Mouse (Mus musculus) c-Kit-negative CD71-positive TER-119-positive erythroid progenitor cells, embryonic 14.5 days (primary cell): ENCODE data around the gene Tmem82.

ENCODE experiments used
- DNase-seq: peaks from one replicate; pipeline ENCODE4 v3.0.0-alpha.2; 2013; ENCODE audit warnings: low read depth, low spot score

Gene Tmem82

DNA sequence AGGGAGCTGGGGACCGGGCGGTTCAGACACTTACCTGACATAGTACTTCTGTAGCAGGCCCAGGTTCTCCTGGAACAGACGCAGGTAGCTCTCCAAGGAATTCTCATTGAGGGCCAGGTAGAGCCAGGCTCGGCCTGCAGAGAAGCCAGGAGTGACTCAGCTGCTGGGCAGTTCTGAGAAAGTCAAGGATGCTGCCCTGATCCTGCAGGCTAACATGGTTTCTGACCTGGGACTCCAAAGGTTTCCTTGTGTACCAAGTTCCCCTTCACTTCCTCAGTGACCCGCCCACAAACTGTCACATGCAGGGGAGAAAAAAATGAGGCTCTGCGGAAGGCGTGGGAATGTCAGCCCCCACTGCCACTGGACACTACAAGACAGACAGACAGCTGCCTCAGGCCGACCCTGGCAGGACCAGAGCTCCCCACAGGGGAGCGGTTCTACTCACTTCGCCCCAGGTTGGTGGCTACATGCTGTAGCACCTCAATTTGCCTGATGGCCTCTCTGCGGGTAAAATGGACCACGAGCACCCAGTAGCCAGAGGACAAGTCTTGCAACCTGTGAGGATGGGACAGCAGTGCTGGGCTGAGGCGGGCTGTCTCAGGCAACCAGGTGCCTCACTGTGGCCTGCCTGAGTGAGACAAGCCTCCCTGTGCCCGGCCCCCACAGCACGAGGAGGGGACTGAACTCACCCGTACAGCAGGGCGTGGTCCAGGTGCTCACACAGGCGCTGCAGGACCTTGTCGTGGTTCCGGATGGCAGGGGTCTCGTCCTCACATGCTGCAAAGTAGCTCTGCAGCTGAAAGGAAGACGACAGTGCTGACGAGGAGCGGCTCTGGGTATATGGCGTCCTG, 23.8 kb upstream of the Tmem82 start:
- DNase-seq = no peak

GRCm38 (mm10) chr4:141641353-141641771, 22.9 kb upstream of the Tmem82 start:
- DNase-seq = no peak

DNA sequence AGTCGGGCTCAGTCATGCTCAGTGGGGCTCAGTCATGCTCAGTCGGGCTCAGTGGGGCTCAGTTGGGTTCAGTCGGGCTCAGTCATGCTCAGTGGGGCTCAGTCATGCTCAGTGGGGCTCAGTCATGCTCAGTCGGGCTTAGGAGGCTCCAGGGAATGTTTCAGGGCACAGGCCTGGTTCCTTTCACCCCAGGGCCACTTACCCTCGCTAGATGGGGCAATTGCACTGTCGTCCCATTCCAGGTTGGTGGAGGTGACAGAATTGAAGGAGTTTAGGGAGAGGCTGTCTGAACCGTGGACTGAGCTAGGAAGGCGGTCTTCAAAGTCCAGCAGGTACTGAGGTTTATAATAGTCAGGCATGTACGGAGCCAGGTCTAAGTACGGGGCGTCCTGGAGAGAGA, 21.0 kb upstream of the Tmem82 start:
- no peak for DNase-seq

GRCm38 (mm10) chr4:141636693-141637092, 18.3 kb upstream of the Tmem82 start:
- DNase-seq = no peak

DNA sequence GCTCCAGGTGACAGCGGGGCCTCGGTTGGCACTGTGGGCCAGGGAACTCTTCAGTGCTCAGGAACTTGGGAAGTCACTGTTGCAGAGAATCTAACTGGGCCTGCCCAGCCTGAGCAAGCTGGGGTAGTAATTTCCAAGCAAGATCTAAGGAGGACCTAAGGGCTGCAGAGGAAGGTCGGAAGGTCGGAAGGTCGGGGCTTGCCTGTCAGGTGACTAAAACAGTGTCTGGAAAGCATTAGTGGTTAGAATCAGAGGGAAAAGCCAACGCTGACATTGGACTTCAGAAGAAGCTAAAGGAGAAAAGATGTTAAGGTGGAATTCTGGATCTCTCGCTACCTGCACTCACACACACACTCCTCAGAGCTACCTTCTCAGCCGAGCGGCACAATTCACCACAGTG, 17.6 kb upstream of the Tmem82 start:
- no peak for DNase-seq

DNA sequence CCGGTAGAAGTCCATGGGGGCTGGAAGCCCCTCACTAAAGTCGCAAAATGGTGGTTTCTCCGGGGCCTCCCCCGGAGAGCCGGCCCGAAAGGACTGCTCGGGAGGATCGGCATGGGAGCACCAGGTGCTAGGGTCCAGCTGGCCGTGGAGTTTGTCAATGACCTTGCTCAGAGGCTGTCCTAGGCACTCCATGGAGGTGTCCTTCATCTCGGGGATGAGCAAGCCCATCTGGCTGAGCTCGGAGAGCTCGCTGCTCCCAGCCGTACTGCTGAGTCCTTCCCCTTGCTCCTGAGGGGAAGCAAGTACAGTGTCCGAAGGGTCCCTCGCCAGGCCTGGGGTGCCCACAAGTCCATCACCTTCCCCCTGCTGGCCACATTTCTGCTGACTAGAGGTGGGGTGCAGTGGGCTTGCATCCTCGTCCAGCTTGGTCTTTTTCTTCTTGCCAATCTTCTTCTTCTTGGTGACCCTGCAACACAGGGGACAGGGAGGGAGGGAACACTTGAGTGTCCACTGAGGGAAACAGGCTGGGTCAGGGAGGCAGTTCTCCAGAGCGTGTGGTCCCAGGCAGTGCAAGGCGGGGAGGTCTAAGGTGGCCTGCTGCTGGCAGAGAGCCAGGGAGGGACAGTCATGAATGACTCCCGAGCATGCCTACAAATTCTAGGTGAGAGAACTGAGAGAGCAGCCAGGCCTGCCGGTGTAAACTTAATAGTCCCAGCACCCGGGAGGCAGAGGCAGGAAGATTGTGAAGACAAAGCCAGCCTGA, 13.9 kb upstream of the Tmem82 start:
- no peak for DNase-seq

DNA sequence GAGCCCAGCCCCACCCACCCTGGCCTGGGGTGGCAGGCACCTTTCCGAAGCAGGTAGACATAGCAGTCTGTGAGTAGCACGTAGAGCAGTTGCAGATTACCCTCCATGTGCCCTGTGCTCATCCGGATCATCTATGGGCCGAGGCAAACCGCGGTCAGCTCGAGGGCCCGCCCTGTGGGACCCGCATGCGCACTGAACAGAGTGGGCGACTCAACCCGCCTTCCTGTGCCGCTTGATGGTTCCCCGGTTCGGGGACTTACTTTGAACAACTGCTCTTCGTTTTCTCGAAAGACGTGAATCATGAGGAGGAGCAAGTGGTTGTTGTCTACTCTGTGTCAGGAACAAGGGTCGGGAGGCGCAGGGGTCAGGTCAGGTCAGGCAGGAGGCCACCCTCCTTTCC, 12.8 kb upstream of the Tmem82 start:
- DNase-seq = no peak

DNA sequence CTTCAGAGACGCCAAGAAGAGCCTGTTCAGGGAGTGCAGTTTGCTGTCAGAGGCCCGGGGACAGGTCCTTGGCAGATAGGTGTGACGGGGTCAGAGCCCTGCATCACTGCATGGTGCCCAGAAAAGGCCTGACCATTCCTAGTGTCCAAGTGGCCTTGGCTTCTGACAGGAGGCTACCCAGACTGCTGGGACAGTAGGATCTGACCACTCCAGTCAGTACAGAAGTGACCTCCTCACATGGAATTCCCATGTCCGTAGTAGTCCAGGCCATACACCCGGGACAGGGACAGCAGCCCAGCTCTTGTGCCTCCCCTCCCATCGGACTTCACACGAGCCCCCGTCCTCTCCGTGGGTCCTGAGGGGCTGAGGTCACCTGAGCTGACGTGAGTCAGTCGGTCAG, 11.6 kb upstream of the Tmem82 start:
- DNase-seq = no peak

DNA sequence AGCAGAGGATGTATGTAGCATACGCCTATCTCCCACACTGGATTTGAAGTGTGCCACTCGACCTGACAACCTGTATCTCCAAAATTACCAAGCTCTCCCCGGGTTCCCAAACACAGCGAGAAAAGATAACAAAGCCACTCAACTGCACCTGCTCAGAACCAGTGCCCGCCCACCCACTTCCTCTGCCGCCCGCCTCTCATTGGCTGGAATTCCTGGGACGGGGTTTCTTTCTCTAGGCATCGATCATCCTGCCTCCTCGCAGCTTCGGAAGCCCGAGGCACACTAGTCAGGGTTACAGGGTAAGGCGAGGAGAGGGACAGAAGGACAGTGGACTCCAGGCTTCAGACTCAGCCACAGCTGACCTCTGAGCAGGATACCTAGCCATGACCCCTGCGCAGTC, 10.2 kb upstream of the Tmem82 start:
- no peak for DNase-seq

DNA sequence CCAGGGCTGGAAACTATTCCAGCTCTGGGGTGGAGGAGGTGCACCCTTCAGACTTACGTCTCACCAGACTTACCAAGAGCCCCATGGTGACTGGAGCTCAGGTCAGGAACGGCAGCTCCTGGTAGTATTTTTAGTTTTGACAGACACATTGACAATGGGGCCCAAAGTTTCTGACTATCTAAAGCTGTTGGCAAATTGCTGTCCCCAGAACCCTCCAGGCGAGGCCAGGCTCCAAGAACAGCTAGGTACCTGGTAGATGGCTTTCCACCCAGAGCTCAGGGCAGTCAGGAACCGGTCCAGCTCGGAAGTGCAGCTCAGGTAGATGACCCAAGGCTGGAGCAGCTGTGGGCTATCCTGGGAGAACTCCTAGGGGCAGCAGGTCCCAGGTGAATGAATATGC, 9.1 kb upstream of the Tmem82 start:
- no peak for DNase-seq

DNA sequence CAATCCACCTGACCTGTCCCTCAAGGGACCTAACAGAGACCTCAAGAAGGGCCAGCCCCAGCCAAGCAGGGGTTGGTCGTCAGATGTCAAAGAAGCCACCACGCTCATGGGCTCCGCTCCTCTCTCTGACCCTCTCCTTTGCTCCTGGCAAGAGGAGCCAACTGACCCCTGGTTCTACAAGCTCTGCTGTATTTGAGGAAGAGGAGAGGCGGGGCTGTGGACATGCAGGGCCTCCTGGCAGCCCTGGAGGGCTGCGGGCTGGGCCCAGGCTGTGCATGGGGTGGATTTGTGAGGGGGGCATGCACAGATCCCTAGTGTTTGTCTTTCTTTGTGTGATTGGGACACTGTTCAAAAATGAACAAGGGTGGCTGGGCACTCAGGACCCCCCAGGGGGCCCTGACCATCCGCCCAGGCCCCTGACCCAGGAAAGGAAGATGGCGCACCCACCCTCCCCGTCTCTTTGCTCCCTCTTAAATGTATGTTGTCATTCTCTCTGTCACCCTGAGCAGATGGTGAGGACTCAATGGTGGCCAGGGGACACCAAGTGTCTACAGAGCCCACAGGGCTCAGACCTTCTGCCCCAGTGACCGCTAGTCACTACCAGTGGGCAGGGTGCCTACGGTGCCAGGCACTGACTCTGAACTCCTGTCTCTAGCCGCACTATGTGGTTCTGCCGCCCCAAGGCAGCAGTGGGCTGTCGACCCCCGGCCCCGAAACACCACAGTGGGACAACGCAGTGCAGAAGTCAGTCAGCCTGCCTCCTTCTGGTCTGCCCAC, 7.5 kb upstream of the Tmem82 start:
- DNase-seq = no peak

GRCm38 (mm10) chr4:141624983-141625773, 6.7 kb upstream of the Tmem82 start:
- no peak for DNase-seq

DNA sequence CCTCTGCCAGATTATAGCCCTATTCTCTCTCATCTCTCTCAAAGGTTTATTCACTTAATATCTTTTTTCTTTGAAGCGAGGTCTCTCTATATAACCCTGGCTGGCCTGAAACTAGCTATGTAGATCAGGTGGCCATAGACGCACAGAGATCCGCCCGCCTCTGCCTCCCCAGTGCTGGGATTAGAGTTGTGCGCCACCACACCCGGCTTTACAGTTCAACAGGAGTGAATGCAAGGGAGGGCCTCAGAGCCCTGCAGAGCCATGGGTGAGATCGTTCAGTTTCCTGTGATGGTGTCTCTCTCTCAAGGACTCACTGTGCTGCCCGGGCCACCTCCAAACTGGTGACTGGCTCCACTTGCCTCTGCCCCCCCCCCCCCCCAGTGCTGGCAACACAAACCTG, 5.7 kb upstream of the Tmem82 start:
- DNase-seq = no peak

DNA sequence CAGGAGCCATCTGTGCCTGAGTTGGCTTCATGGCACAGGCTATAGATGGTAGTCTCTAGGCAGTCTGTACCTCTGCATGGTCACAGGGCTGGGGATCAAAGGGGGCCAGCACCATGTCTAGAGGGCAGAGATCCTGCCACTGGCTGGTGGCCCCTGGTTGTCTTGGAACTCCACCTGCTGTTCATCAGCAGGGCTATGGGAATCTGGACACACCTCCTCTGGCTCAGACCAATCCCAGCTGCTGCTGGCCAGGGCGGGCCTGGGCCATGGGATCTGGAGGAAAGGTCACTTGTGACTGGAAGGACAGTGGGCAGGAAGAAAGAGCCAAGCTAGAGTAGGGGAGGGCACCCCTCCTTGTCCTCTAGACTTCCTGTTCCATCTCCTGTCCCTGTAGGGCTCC, 5.2 kb upstream of the Tmem82 start, which contains the start of gene Slc25a34:
Gene Slc25a34, minus strand, starts transcription at position 156 of the 400 bp plus-strand sequence.
- DNase-seq = no peak

DNA sequence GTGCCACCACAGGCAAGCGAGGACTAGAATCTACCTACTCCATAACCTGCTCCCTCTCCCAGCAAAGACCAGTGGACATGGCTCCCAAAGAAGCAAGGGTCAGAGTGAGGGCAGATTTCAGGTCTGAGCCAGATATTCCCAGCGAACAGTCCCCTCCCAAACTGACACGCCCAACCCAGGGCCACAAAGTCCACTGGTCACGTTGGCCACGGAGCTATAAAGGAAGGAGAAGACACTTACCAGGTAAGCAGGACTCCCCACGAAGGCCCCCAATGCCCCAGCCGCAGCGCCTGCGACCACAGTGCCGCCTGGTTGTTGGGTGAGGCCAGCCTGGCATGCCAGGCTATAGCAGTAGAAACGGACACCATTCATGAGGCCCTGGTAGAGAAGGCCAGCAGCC, 4.6 kb upstream of the Tmem82 start:
- no peak for DNase-seq

GRCm38 (mm10) chr4:141622580-141622979, 4.1 kb upstream of the Tmem82 start:
- DNase-seq = no peak

DNA sequence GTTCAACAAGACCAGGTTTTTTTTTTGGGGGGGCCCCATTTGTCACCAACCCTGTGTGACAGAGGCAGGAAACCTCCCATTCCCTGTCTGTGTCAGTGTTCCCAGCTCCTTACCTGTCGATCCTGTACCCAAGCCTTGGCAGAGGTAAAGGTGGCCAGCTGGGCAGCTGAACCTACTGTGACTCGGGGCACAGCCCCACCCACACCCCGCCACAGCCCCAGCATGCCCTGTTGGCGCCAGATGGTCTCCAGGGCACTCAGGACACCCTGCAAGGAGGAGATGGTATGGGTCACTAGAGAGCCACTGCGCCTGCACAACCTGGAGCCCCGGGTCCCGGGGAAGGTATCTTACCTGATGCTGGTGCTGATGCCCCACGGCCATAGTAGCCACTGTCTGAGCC, 3.7 kb upstream of the Tmem82 start:
- DNase-seq = no peak

DNA sequence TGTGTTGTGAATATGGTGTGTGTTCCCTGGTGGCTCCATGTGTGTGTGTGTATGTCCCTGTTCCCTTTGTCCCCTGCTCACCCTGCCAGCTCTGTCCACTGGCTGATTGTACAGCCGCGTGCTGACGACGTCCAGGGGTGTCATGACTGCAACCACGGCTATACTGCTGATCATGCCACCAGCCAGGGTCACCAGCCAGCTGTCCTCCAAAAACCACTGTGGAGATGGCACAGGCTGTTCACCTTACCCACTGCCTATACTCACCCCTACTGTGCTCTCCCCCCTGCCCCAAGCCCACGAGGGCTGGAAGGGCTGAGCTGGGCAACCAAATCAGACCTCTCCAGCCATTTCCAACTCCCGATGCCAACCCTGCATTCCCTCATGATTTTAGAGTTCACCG, 2.9 kb upstream of the Tmem82 start:
- DNase-seq = no peak

GRCm38 (mm10) chr4:141619299-141619883, 958 bp upstream of the Tmem82 start:
- DNase-seq = no peak

DNA sequence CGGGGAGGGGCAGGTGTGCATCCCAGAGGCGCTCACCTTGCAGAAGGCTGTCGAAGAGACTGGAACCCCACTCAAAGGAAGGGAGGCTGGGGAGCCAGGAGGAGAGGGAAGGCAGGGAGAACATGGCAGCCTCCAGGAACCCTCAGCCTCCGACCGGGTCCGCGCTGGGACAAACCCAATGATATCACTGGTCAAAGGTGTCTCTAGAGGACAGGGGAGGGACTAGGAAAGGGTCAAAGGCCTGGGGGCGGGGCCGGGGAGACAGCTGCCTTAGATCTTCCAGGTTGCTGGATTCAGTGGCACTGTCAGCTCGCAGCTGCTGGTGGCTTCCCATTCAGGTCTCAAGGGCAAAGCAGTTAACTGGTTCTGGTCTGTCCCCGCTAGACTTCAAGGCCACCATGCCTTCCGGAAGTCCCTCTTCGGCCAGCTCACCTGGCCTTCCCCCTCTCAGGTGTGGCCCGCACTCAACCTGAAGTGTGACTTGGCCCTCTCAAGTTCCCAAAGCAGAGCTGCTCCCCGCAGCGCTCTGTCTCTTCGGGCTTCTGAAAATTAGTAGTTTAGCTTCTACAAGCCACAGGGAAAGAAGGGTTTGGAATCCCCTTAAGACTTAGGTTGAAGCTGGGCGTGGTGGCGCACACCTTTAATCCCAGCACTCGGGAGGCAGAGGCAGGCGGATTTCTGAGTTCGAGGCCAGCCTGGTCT, 419 bp downstream of the Tmem82 start:
- DNase-seq = no peak
